Mouse (Mus musculus): ENCODE results near the gene Akap7. TPM values are rescaled to one million over a fixed set of nuclear protein-coding genes. Genes with fewer than 3 reads are reported as not detected.

The Akap7 gene
- polyA plus RNA-seq, 1 experiment = 2.6 TPM

DNA sequence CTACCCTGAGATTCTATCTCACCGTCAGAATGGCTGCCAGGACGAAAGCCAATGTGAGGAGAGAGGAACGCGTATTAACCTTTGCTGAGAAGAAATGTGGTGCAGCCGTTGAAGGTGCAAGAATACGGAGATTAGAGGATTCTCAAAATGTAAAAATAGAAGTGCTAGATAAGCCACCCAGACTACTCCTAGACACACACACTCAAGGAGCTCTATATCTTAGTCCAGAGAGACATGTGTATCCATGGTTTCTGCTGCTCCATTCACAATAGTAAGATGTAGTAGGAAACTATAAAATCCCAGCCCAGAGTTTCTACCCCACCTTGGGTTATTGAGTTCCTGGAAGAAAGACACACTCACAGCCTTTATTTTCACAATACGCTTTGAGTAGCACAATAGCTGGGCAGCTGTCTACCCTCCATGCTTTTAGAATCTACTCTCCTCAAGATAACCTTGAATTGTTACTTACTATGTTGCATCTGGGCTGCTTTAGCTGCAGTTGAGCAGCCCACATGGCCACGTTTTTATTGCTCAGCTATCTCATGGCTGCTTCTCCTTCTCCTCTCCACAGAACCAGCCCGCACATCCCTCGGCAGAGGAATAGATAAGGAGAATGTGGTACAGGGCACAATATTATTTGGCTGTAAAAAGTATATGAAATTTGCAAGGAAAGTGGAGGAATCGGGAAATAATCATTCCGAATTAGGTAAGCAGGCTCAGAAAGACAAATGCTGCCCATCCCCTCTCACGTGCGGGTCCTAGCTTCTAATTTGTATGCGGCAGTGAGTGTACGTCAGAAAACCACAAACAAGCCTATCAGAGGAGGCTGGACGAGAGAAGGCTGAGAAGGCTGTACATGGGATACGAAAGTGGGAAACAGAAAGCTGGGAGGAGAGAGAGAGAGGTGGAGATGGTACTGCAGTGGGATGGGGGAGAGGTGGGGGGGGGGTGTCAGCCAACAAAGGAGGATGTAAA is 162.6 kb downstream of the Akap7 start:
- no peaks in the 10 kb centered on the region for H3K9me3 ChIP-seq (ENCODE audit: control insufficient read depth, low read length)
- H3K27me3 ChIP-seq (ENCODE audit: control insufficient read depth) = no peaks in the 10 kb centered on the region
- TF ChIP-seq TAL1 (IDR thresholded peaks at IDR 0.05; ENCODE audit: low read length) (no peak), GATA1 (IDR thresholded peaks at IDR 0.05; ENCODE audit: low read length) (no peak)
- peaks cover 10% of the 10 kb centered on the region for H3K4me1 ChIP-seq (ENCODE audit: control insufficient read depth)
- no peaks in the 10 kb centered on the region for H3K36me3 ChIP-seq (ENCODE audit: control insufficient read depth)
- H3K4me3 ChIP-seq (replicated peaks) = no peak overlapping the region

- no peaks in the 10 kb centered on the region for H3K36me3 ChIP-seq (ENCODE audit: control insufficient read depth)
- no peaks in the 10 kb centered on the region for H3K27me3 ChIP-seq (ENCODE audit: control insufficient read depth)
- TF ChIP-seq GATA1 (IDR thresholded peaks at IDR 0.05; ENCODE audit: low read length) = no peak
- TF ChIP-seq TAL1 (IDR thresholded peaks at IDR 0.05; ENCODE audit: low read length) = no peak
- no peak overlapping the region for H3K4me3 ChIP-seq (replicated peaks)
- peaks cover 10% of the 10 kb centered on the region for H3K4me1 ChIP-seq (ENCODE audit: control insufficient read depth)
- H3K9me3 ChIP-seq (ENCODE audit: control insufficient read depth, low read length) = 0 out of 2 replicates have a peak, but pooled peaks cover 3% of the 10 kb centered on the region
Observed at GRCm38 (mm10) chr10:25141781-25142180, 165.9 kb downstream of the Akap7 start.

DNA sequence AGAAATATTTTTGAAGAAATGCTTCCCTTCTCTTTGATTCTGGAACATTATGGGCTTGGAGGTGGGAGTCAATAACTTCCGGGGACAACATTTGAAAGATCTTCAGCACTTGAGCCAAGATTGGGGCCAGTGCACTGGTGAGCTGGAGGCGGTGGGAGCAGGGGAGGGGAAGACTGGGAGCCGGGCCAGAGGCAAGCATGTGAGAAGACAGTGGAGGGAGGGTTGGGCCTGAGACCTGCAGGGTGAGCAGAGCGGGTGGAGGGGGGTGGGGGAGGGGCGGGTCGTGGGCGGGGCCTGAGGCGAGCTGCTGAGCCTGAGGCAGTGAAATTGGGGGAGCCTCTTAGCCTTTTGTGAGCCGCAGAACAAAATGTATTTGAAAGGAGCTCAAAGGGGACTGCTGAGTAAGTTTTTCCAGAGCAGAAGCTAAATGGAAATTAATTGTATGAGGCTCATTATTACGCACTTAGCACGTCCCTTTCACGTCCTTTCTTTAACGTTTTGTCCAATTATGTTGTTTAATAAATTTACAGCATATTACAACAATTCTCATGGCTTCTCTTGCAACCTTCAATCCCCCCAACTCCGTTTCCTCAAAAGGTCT is 167.4 kb downstream of the Akap7 start:
- Histone ChIP-seq H3K4me1 (ENCODE audit: control insufficient read depth) (peaks cover 5% of the 10 kb centered on the region), H3K4me3 (replicated peaks) (no peak overlapping the region), H3K9me3 (ENCODE audit: control insufficient read depth, low read length) (0 out of 2 replicates have a peak, but pooled peaks cover 3% of the 10 kb centered on the region), H3K27me3 (ENCODE audit: control insufficient read depth) (no peaks in the 10 kb centered on the region), H3K36me3 (ENCODE audit: control insufficient read depth) (no peaks in the 10 kb centered on the region)
- TF ChIP-seq GATA1 (IDR thresholded peaks at IDR 0.05; ENCODE audit: low read length) (no peak), TAL1 (IDR thresholded peaks at IDR 0.05; ENCODE audit: low read length) (no peak)

GRCm38 (mm10) chr10:25133581-25133980 is 174.1 kb downstream of the Akap7 start:
- no peak for TF ChIP-seq GATA1 (IDR thresholded peaks at IDR 0.05; ENCODE audit: low read length)
- no peak; the same call in 2 of the 3 replicates for TF ChIP-seq TAL1 (IDR thresholded peaks at IDR 0.05; ENCODE audit: low read length)
- no peak overlapping the region for H3K4me3 ChIP-seq (replicated peaks)
- H3K9me3 ChIP-seq (ENCODE audit: control insufficient read depth, low read length) = no peaks in the 10 kb centered on the region
- H3K36me3 ChIP-seq (ENCODE audit: control insufficient read depth) = no peaks in the 10 kb centered on the region
- peaks cover 5% of the 10 kb centered on the region for H3K4me1 ChIP-seq (ENCODE audit: control insufficient read depth)
- no peaks in the 10 kb centered on the region for H3K27me3 ChIP-seq (ENCODE audit: control insufficient read depth)

GRCm38 (mm10) chr10:25128455-25128863 is 179.2 kb downstream of the Akap7 start:
- Histone ChIP-seq H3K4me1 (ENCODE audit: control insufficient read depth) (peaks cover 2% of the 10 kb centered on the region; the same call in 1 of the 2 replicates), H3K4me3 (replicated peaks) (no peak overlapping the region)
- TF ChIP-seq TAL1 (IDR thresholded peaks at IDR 0.05; ENCODE audit: low read length) (no peak), GATA1 (IDR thresholded peaks at IDR 0.05; ENCODE audit: low read length) (no peak)

GRCm38 (mm10) chr10:25126035-25126434 is 181.6 kb downstream of the Akap7 start:
- no peak overlapping the region for H3K4me3 ChIP-seq (replicated peaks)
- TF ChIP-seq GATA1 (IDR thresholded peaks at IDR 0.05; ENCODE audit: low read length) = no peak
- no peak for TF ChIP-seq TAL1 (IDR thresholded peaks at IDR 0.05; ENCODE audit: low read length)
- no peaks in the 10 kb centered on the region for H3K4me1 ChIP-seq (ENCODE audit: control insufficient read depth)
- no peaks in the 10 kb centered on the region for H3K9me3 ChIP-seq (ENCODE audit: control insufficient read depth, low read length)
- H3K36me3 ChIP-seq (ENCODE audit: control insufficient read depth) = no peaks in the 10 kb centered on the region
- no peaks in the 10 kb centered on the region for H3K27me3 ChIP-seq (ENCODE audit: control insufficient read depth)

More at GRCm38 (mm10) chr10:25128455-25128863, 179.2 kb downstream of the Akap7 start:
- Histone ChIP-seq H3K36me3 (ENCODE audit: control insufficient read depth) (no peaks in the 10 kb centered on the region), H3K9me3 (ENCODE audit: control insufficient read depth, low read length) (no peaks in the 10 kb centered on the region), H3K27me3 (ENCODE audit: control insufficient read depth) (no peaks in the 10 kb centered on the region)

- H3K36me3 ChIP-seq (ENCODE audit: control insufficient read depth) = no peaks in the 10 kb centered on the region
- H3K4me3 ChIP-seq (replicated peaks) = no peak overlapping the region
- TF ChIP-seq TAL1 (IDR thresholded peaks at IDR 0.05; ENCODE audit: low read length) (no peak), GATA1 (IDR thresholded peaks at IDR 0.05; ENCODE audit: low read length) (no peak)
- no peaks in the 10 kb centered on the region for H3K27me3 ChIP-seq (ENCODE audit: control insufficient read depth)
- H3K9me3 ChIP-seq (ENCODE audit: control insufficient read depth, low read length) = no peaks in the 10 kb centered on the region
- peaks cover 17% of the 10 kb centered on the region for H3K4me1 ChIP-seq (ENCODE audit: control insufficient read depth)
Observed at GRCm38 (mm10) chr10:25120871-25121554, 186.7 kb downstream of the Akap7 start.

Other genes starting within 250 kb of the Akap7 start
- 0.47 and 0.48 TPM in 2 replicates for gene Epb41l2, start 51.9 kb upstream of the Akap7 start, polyA plus RNA-seq (2012)
- gene Smlr1, start 228.4 kb upstream of the Akap7 start, polyA plus RNA-seq (2012) = not detected in 2 replicates

All from erythroblast, embryonic 14.5 days (primary cell).